Mouse (Mus musculus): Measurements from ENCODE around the gene Dcaf4. TPM values are rescaled to one million over a fixed set of nuclear protein-coding genes. Genes with fewer than 3 reads are reported as not detected.

Gene Dcaf4
- total RNA-seq, 2 experiments from 2014 or later: 19.6 to 21.2 TPM

DNA sequence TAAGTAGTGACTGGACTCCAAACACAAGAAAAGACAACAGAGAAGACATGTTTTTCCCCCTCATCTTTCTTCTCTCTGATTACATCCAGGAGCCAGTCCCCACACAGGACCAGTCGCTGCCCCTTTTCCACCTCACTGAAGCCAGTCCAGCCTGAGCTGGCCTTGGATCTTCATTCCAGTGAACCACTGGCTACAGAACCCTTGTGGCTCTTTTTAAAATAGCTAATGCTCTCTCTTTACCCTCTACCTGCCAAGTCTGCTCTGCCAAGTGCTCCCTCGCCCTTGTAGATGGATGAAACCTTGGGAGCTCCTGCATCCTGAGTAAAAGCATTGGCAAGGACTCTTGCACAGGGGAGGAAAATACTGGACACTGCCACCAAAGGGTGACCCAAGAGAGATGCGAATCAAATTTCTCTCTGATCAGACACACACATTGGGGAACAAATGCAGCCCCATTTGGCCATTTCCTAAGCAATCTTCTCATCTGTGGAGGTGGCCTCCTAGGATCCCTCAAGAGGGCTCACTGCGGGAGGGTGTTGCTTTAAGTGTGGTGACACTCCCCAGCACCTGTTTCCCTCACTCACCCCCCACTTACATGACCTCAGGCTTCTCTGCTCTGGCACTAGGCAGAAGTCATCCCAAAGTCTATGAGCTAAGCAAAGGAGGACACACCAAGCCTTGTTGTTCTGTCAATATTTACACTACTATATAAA, 24.9 kb upstream of the Dcaf4 start:
- DNase-seq (ENCODE audit: low spot score): peak; percentile 61

DNA sequence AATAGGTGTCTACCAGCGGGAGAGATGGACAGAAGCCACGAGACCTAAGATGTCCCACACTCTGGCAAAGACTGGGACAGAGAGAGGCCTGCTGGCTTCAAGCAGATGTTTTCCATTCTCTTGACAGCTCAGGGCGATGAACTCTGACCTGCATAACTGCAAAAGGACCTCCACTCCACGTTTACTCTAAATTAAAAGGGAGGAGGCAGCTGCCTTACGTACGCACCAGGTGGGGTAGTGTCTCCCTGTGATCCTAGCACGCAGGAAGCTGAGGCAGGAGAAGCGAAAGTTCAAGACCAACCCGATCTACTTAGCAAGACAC, 24.3 kb upstream of the Dcaf4 start:
- DNase-seq (ENCODE audit: low spot score): no peak

- no peak for DNase-seq (ENCODE audit: low spot score)
These were observed 23.9 kb upstream of the Dcaf4 start for GRCm38 (mm10) chr12:83496336-83496735.

- no peak for DNase-seq (ENCODE audit: low spot score)
These were observed 23.5 kb upstream of the Dcaf4 start for GRCm38 (mm10) chr12:83496736-83497135.

- no peak for DNase-seq (ENCODE audit: low spot score)
These were observed 22.3 kb upstream of the Dcaf4 start for GRCm38 (mm10) chr12:83497959-83498358.

- DNase-seq (ENCODE audit: low spot score): no peak
These were observed 21.0 kb upstream of the Dcaf4 start for GRCm38 (mm10) chr12:83499256-83499655.

GRCm38 (mm10) chr12:83502190-83502589, 18.1 kb upstream of the Dcaf4 start:
- peak; percentile 85 for DNase-seq (ENCODE audit: low spot score)

DNA sequence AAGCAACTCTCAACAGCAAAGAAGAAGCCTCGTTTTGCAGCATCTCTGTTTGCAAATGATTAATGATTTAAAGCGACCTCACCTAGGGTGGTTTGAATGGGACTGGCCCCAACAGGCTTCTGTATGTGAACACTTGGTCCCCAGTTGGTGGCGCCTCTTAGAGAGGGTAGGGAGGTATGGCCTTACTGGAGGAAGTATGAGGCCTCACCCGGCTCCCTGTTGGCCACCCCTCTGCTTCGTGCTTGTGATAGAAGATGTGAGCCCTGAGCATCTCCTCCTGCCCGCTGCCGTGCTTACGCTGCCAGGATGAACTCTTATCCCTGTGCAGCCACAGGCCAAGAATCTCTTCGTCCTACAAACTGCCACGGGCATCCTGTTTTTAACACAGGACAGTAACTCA, 13.7 kb upstream of the Dcaf4 start:
- no peak for DNase-seq (ENCODE audit: low spot score)

DNA sequence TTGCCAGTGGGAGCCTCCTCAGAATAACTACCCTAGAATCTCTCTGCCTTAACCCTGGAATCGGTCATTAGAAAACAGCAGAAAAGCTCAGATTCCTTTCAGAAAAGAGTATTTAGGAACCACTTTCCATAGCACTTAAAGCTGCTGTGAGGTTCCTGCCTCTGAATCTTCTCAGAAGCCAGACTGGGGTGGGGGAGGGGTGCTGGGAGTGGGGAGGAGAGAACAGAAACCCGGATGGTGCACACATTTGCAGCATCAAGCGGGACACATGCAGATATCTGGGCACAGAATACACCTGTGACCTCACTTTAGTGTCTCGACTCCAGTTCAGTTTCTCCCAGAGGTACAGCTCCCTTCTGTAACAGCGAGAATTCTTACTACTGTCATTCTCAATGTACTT, 9.7 kb upstream of the Dcaf4 start:
- no peak for DNase-seq (ENCODE audit: low spot score)

- no peak for DNase-seq (ENCODE audit: low spot score)
These were observed 7.5 kb upstream of the Dcaf4 start for GRCm38 (mm10) chr12:83512783-83513182.

DNA sequence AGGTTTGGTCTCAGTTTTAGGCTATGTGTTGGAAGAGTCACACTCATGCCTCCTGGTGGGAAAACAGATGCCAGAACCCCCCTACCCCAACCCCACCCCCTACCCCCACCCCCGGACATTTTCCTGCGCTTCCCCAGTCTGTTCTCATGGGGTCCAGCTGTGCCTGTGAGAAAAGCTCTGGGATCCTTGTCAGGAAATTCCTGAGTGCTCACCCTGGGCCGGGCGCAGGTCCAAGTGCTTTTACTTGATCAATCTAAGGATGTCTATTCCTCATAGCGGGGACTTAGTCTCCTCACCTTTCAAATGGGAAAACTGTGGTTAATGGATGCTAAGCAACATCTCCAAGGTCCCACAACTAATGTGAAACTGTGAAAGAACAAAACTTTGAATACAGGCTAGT, 7.1 kb upstream of the Dcaf4 start:
- DNase-seq (ENCODE audit: low spot score): no peak

DNA sequence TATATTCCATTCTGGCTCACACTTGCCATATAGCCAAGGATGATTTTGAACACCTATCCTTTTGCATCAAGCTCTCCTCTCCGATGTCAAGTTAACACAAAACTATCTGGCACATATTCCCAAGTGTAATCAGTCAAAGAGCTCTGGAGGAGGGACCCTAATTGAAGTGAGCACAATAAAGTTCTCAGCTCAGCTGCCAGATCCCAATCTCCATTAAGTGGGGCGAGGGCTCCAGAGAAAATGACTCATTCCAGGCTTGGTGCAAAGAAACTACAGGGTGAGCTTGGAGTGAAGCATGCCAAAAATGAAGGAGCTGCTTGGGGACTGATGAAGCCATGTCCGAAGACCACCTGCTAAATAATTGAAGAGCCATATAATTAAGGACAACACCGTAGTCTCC, 6.0 kb upstream of the Dcaf4 start:
- no peak for DNase-seq (ENCODE audit: low spot score)

GRCm38 (mm10) chr12:83517580-83517979, 2.7 kb upstream of the Dcaf4 start:
- DNase-seq (ENCODE audit: low spot score): no peak

DNA sequence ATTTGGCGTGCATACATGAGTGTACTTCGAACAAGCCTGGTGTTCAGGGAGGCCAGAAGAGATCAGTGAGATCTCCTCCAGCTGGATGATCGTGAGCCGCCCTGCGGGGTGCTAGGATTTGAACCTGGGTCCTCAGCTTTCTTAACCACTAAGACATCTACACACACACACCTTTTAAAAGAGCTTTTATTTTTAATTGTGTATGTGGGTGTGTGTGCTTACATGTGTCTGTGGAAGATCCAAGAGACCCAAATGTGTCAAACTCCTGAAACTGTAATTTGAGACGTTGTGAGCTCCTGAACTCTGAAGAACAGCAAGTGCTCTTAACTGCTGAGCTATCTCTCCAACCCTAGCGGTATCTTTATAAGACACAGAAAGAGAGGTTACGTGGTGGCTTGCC, 817 bp downstream of the Dcaf4 start:
- no peak for DNase-seq (ENCODE audit: low spot score)

DNA sequence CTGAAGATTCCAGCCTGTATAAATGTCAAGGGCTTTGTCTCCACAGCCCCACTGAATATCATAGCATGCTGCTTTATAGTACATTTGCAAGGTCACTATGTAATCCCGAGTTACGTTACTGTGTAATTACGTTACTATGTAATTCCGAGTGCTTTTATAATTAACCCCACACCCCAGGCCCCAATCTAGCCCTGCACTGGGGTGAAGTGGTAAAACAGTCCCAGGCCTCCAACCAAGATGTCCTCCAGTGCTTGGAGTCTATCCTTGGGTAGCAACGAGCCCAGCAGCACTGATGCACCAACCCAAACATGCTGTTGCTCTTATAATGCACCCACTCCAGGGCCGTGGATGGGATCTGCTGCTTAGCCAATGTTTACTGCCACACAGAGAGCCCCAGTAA, 2.8 kb downstream of the Dcaf4 start:
- no peak for DNase-seq (ENCODE audit: low spot score)

GRCm38 (mm10) chr12:83523892-83524291, 3.6 kb downstream of the Dcaf4 start:
- no peak for DNase-seq (ENCODE audit: low spot score)

DNA sequence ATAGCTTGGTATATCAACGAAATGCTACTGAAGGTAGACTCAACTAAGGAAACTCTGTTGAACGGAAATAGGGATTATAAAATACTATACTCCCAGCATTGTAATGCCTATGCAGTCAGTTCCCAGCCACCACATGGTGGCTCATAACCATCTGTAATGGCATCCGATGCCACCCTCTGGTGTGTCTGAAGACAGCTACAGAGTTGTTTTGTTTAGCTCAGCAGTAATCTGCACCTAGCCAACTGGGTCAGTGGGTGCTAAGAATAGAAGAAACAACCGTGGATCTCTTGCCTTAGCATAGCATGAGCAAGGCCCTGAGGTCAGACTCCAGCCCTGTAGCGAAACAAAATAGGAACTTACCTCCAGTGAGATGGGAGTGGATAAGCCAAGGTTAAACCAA, 4.1 kb downstream of the Dcaf4 start:
- DNase-seq (ENCODE audit: low spot score): peak; percentile 61

DNA sequence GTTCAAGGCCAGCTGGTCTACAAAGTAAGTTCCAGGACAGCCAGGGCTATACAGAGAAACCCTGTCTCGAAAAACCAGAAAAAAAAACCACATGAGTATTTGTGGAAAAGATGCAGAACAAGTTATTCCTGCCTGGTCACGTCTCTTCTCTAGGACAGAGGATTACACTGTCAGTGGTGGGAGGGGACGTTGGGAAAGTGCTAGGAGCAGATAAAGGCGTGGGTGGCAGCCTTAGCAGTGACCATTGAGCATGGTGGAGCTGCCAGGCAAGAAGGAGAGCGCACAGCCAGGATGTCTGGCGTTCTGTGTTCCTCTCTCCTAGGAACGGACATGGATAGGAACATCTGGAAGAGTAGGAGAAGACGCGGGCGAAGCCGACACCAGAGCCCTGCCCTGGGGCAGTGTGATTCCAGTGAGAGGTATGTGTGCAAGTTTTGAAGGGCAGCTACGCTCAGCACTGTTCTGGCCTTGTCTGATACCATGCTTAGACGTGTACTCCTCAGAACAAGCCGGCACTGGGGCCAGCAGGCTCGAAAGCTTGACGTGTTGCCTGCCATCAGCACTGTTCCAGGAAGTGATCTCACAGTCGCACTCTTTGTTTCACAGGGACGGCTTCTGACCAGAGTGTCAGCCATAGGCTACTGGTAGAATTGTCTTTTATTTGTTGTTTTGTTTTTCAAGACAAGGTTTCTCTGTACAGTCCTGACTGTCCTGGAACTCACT, 5.7 kb downstream of the Dcaf4 start:
- DNase-seq (ENCODE audit: low spot score): no peak

- DNase-seq (ENCODE audit: low spot score): no peak
These were observed 7.5 kb downstream of the Dcaf4 start for GRCm38 (mm10) chr12:83527816-83528215.

DNA sequence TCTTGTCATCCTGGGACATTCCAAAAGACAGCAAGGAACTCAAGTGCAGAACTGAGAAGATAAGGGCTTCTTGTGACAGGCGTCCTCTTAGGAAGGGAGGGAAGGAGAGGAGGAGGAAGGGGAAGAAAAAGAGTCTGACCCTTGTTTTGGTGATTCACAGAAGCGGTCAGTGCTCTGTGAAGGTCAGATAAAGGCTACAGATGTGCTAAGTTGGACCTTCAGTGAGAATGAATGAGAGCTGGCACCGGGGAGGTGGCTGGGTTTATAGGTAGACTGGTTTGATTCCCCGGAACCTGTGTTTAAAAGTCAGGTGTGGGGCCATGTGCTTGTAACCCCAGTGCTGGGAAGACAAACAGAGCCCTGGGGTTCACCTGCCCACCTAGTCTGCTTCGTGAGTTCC, 8.4 kb downstream of the Dcaf4 start:
- no peak for DNase-seq (ENCODE audit: low spot score)

GRCm38 (mm10) chr12:83531992-83532391, 11.7 kb downstream of the Dcaf4 start:
- DNase-seq (ENCODE audit: low spot score): no peak

DNA sequence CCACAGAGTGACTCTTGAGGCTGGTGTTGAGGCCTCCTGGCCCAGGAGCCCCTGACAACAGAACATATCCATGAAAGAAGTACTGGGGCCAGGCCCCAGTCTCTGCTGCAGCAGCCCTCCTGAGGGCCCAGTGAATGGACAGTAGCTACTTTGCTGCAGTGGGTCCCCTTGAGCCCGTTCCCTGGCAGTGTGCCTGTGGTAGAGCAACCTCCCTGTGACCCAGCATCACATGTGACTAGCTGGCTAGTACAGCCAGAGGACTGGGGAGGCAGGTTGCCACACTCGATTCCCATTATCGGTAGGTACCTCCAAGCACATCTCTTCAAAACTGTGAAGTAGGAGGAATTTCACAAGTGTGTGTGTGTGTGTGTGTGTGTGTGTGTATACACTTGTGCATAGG, 12.7 kb downstream of the Dcaf4 start:
- DNase-seq (ENCODE audit: low spot score): no peak

DNA sequence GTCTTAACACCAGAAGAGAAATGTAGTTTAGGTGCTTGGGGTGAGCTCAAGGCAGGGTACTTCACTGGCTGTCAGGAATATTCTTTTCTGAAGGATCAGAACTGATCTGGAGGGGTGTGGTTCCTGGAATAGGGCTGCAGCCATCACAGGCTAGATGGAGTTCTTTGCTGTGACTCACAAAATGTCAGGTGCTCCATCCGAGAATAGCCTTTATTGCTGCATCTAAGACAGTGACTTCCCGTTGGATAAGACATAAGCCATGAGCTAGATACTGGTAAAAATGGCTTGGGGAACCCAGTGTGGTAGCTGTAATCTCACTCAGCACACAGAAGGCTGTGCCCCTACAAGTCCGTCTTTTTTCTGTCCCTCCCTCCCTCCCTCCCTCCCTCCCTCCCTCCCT, 13.9 kb downstream of the Dcaf4 start:
- DNase-seq (ENCODE audit: low spot score): no peak

DNA sequence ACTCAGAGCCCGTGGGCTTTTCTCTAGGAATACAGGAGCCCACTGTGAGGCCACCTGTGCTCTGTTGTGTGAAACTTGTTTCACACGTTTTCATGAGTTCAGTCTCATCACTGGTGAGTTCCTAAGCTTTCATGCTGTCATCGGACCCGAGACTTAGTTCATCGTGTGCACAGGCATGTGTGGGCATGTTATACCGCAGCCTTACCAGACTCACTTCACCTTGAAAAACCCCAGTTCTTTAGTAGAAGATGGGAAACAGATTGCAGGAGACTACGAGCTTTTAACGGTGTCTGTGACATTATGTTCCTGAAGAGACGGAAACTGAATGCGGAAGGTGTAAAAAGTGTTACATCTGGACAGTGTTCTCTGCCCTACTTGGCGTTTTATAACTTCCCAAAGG, 15.2 kb downstream of the Dcaf4 start:
- no peak for DNase-seq (ENCODE audit: low spot score)

Measured in gastrocnemius, adult 18-20 months (tissue).